Mouse (Mus musculus) adrenal gland, postnatal 4 days (tissue): ENCODE data around the gene Luc7l3. TPM values are rescaled to one million over a fixed set of nuclear protein-coding genes. Genes with fewer than 3 reads are reported as not detected.

Experiments
- DNase-seq, 2 experiments: peaks; one replicate each; pipeline ENCODE4 v3.0.0; 2021 to 2022; ENCODE audit warnings: low spot score in 2 of 2, mixed read lengths in 2 of 2
- long read RNA-seq, 2 experiments: library from polyadenylated mRNA; stranded (forward); transcript quantifications; one replicate each; pipeline ENCODE4 v2.0.0; 2021
- total RNA-seq, 2 experiments: library from RNA; stranded (reverse); gene quantifications; 2 replicates each; pipeline ENCODE4 v1.2.3; 2021

Luc7l3 gene
- total RNA-seq: 100 to 1,000 TPM in 1 of 2 experiments, 10 to 100 TPM in 1; 92.6 to 110 TPM
- long read RNA-seq, experiment 1, transcript Luc7l3-202 (10 exons, 3,478 nt): major isoform, 8 of 21 reads
- long read RNA-seq, experiment 1, partial matches to known transcripts: 5 of 21 reads
- long read RNA-seq, experiment 1, other reads (novel, unspliced or antisense): 3 of 21 reads
- long read RNA-seq, experiment 2, full-length matches to known transcripts: 17 of 35 reads
- long read RNA-seq, experiment 2, partial matches to known transcripts: 13 of 35 reads
- long read RNA-seq, experiment 2, other reads (novel, unspliced or antisense): 5 of 35 reads

DNA sequence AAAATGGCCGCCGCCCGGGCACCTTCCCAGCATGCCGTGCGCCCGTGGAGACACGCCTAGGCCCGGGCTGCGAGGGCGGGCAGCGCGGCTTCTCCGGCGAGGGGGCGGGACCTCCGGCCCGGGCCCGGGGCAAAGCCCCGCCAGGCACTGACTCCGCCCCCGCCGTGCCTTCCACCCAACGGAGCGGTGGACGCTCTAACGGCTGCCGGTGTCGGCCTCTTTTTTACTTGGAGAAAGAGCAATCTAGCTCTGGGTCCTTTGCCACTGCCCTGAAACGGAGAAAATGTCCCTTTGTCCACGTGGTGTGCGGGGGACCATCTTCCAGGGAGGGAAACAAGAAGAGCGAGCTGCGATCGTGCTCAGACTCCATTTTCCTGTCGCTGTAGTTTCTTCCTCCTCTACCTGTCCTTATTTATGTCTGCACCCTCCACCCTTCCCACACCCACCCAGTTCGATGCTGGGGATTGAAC is at the start of gene Luc7l3:
Gene Luc7l3, minus strand, starts transcription at position 58 of the 470 bp plus-strand sequence.
- DNase-seq: peak; percentile 86 to 90

GRCm38 (mm10) chr11:94370809-94371208 is 49.0 kb upstream of the Luc7l3 start:
- DNase-seq: no peak

- no peak for DNase-seq
These were observed 48.2 kb upstream of the Luc7l3 start for GRCm38 (mm10) chr11:94369981-94370380.

DNA sequence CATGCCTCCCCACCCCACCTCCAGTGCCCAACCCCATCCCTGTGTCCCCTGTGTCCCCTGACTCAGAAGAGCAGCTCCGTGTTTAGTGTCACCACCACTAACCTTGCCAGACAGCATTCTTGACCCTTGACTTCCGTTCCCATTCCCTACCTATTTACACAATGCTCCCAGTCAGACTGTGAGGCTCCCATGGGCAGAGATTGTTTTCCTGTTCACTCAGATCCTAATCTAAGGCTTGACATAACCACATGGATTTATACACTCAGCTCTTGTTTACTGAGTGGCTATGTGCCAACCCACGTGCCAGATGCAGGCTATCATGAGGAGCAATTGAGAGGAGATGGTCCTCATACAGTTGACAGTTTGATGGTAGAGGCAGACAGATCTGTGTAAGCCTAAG is 43.6 kb upstream of the Luc7l3 start:
- no peak for DNase-seq

- DNase-seq: no peak
These were observed 41.9 kb upstream of the Luc7l3 start for GRCm38 (mm10) chr11:94363690-94364089.

DNA sequence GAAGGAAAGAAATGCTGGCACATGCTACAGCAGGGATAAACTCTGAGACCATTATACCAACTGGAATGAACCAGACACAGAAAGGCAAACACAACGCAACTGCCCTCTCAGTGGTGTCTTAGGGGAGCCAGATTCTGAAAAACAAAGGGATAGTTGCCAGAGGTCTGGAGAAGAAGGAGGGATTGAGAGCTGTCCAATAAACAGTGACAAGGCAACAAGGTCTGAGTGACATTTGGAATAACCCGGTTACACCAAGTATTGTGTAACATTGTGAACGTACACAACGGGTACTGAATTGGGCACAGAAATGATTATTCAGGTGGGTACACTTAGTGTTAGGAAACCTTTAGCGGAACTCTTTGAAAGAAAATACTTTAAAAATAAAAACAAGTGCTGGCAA is 40.3 kb upstream of the Luc7l3 start:
- DNase-seq: no peak

DNA sequence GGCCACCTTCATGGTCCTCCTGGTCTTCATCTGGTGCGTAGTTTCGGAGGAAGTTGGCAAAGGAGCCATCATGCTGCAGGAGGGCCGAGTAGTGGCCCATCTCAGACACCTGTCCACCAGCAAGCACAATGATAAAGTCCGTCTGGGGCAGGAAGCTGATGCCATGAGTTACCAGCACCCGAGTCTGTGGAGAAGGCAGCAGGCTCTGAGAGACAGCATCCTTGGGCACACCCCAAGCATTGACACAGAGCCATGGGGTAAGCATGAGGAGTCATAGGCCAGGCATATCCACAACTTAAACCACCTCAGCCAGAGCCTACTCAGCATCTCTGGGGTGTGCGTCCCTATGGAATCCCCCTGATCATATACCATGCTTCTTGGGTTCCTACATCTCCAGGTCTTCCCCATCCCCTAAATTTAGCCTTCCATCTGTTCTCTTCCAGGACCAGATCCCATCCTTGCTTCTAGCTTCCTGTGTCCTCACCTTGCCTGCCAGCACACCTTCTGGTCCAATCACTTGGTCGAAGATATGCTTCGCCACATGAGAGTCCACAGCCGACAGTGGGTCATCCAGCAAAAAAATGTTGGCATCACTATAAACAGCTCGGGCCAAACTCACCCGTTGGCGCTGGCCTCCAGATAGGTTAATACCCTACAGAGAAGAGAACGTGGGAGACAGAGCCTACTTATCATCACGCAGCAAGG is 39.5 kb upstream of the Luc7l3 start:
- DNase-seq: no peak

- no peak for DNase-seq
These were observed 37.4 kb upstream of the Luc7l3 start for GRCm38 (mm10) chr11:94359168-94359567.

DNA sequence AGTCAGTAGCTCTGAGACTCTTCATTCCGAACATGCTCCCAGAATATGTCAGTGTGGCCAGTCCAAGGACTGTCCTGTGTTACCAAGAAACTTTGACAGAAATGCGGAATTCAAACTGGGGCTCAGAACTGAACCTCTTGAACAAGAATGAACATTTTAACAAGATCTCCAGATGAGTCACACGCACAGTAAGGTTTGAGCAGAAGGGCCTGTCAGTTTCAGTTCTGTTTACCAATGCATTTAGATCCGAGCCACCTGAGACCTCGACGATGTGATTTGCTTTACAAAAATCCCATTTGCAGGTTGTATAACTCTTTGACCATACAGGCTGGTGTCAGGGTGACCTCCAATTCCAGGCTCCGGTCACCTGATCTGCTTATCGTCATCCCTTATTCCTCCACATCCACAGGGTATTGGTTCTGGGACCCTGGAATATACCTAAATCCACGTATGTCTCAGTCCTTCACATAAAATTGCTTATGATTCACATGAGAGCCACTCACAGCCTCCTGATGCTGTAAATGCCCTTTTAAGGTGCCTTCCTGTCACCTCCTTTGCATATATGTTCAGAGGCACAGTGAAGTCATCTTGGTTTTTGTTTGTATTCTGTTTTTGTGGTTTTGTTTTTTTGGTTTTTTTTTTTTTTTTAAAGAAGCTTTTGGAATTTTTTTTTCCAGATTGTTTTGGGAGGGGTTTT is 33.9 kb upstream of the Luc7l3 start:
- DNase-seq: no peak

DNA sequence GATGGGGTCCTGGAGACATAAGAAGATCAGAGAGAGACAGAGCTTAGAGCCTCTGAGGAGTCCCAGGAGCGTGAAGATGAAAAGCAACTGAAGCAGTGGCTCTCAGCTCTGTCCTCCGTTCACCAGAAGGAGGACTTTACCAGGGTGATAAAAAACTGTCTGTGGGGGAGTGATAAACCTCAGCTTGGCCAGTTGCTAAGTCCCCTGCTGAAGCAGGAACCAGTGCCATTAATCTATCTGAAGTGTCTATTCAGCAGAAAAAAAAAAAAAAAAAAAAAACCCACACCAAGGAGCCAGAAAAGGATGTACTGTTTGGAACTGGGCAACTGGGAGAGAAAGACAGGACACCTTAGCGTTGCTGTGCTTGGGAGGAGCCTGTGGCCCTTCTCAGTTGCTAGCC is 29.3 kb upstream of the Luc7l3 start:
- DNase-seq: no peak

DNA sequence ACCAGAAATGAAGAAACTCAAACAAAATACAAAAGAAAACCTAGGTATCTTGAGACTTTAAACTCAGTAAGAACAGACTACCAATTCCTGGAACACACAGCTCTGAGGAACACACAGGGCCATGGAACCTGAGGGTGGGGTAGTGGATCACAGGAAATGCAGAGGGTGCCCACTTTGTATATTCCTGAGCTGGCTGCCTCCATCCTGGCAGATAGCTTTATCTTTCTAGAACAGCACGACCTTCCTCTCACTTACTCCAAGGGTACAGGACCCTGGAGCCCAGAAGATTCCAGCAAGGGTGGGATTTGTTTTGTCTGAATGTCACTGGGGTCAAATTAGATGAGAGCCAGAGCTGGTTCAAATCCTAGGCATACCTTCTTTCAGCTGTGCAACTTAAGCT is 28.5 kb upstream of the Luc7l3 start:
- DNase-seq: no peak

DNA sequence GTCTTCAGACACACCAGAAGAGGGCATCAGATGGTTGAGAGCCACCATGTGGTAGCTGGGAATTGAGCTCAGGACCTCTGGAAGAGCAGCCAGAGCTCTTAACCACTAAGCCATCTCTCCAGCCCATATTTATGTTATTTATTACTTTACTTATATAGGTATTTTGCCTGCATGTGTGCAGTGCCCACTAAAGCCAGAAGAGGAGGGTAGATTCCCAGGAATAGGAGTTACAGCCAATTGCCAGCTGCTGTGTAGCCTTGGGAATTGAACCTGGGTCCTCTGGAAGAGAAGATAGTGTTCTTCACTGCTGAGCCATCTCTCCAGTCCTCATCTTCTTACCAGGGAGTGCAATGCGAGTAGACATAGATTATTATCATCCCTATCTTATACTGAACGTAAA is 28.1 kb upstream of the Luc7l3 start:
- no peak for DNase-seq

- no peak for DNase-seq
These were observed 25.3 kb upstream of the Luc7l3 start for GRCm38 (mm10) chr11:94347063-94347575.

DNA sequence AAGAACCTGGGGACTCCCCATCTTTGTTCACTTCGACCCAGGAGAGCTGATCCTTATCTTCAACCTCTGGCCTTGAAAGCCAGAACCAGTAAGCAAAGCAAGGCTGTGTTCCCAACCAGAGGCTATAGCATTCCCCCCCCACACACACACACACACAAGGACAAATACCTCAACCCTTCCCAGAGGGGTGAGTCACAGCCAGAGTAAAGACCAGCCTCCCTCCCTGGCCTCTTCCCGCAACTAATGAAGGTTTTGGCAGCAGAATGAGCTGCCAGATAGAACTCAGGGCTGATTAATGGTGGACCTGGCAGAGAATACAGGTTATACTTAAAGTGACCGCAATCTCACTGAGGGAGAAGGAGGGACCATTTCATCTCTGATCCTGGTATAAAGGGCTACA is 24.8 kb upstream of the Luc7l3 start:
- DNase-seq: peak in 1 of 2 experiments; percentile 39

DNA sequence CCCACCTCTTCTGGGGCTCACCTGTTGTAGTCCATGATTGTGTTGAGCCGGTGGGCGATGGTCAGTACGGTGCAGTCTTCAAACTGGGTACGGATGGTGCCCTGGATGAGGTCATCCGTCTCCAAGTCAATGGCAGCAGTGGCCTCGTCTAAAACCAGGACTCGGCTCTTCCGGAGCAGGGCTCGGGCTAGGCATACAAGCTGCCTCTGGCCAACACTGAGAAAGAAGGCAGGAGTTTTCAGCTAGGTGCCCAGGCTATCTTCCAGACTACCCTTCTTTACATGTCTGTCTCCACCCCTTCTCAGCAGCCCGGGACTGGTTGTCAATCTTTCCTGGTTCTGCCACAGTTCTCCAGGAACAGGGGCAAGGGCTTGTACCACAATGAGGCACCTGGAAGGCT is 24.1 kb upstream of the Luc7l3 start:
- no peak for DNase-seq

DNA sequence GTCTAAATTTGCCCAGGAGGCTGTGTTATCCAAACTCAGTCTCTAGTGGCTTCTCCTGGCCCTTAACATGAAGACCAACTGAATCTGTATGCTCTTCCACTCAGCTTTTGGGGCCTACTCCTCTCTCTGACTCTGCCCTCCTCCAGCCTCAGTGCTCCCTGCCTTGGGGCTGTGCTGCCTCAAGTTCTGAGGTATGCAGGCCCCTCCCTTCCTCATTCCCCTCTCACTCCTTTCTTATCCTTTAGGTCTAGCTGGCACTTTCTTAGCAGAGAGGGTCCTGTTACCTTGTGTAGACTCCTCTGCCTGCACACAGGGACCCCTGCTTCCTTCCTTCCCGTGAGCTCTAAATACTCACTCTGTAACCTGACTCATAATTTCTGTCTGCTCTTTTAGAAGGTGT is 22.7 kb upstream of the Luc7l3 start:
- no peak for DNase-seq

DNA sequence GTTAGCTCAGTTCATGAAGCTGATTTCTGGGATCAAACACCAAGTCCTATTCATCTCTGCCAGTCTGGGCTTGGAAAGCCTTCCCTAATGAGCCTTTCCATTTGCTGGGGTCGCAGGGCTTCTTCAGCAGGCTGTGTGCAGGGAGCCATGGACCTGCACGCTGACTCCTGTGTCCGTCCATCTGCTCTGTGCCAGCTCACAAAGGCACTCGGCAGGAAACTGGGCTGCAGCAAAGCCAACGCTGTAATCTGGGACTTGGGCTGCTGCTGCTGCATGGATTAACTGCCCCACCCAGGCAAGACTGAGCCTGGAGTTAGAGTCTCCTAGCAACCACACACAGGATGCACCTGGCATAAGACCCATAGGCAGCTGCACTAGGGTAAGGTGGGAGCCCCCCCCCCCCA is 22.2 kb upstream of the Luc7l3 start:
- DNase-seq: no peak

DNA sequence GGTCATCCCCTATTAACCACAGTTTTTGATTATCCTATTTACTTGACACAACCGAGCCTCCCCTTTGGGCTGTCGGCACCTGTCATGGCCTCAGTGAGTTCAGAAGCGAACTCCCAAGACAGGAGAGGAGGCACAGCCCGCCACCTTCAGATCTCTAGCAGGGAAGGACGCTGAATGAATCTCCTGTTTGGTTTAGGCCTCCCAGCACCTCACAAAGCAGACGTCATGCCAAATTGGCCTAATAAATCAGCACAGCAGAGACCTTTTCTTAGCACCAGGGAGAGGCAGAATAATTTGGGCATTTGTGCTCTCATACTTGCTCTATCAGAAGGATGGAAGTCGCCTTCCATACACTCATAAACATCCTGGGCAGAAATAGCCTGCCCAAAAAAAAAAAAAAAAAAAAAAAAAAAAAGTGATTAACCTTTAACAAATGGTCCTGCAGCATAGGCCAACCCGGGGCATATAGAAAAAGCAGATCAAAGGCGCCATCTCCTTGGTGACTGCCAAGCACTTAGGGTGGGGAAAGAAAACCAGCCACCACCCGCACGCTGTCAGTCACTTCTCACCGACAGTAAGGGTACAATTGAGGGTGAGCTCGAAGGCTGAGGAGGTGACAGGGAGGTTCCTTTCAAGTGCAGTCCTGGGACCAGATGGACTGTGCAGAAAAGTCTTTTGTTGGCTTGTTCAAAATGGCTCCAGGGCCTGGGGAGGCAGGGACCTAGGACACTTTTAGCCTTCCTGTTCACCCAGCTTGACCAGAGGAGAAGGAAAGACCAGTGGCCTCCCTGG is 20.5 kb upstream of the Luc7l3 start:
- DNase-seq: no peak

GRCm38 (mm10) chr11:94340948-94341933 is 19.5 kb upstream of the Luc7l3 start:
- DNase-seq: no peak
